Mouse (Mus musculus): ENCODE data around the gene Gm45785. TPM values are rescaled to one million over a fixed set of nuclear protein-coding genes. Genes with fewer than 3 reads are reported as not detected.

The Gm45785 gene
- polyA plus RNA-seq, 1 experiment from 2014 or later = not detected

DNA sequence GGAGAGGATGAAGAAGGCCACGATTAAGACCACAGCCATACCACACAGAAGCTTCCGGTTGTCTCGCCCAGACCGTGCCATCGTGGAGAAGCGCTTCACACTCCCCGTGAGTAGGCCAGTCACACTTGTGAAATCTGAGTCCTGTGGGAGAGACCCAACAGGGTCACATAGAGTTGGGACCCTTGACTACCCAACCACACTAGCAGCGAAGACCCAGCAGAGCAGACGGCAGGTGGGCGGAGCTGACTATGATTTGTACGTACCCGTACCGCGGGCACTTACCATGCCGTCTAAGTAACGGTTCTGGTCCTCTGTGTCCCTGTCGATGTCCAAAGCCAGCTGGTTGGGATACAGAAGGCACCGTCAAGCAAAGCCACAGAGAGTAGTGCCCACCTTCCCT is 1.6 kb downstream of the Gm45785 start:
- ATAC-seq = no peak
- TF ChIP-seq CTCF (IDR thresholded peaks at IDR 0.05) (no peak), EP300 (IDR thresholded peaks at IDR 0.05) (no peak)
- Histone ChIP-seq H3K9me3 (ENCODE audit: low read length) (no peaks in the 10 kb centered on the region), H3K4me3 (ENCODE audit: low read depth, low read length) (no peak overlapping the region), H3K27me3 (replicated peaks; ENCODE audit: insufficient read depth, low read length) (no peaks in the 10 kb centered on the region), H3K36me3 (ENCODE audit: insufficient read depth, low read length) (peaks cover 15% of the 10 kb centered on the region), H3K4me2 (replicated peaks; ENCODE audit: low read depth, low read length) (no peak overlapping the region), H3K27ac (ENCODE audit: low read length) (no peak overlapping the region), H3K9ac (replicated peaks; ENCODE audit: low read depth) (no peak overlapping the region), H3K4me1 (ENCODE audit: insufficient read depth, low read depth, low read length) (peaks cover 21% of the 10 kb centered on the region)
- no peak for DNase-seq (ENCODE audit: low spot score)
- 89% methylated on average over 18 of the region's 18 CpGs for WGBS

- no peak overlapping the region for H3K4me2 ChIP-seq (replicated peaks; ENCODE audit: low read depth, low read length)
- no peak for ATAC-seq
- DNase-seq (ENCODE audit: low spot score) = no peak
- no peak overlapping the region for H3K4me3 ChIP-seq (ENCODE audit: low read depth, low read length)
- no peaks in the 10 kb centered on the region for H3K27me3 ChIP-seq (replicated peaks; ENCODE audit: insufficient read depth, low read length)
- peaks cover 15% of the 10 kb centered on the region for H3K36me3 ChIP-seq (ENCODE audit: insufficient read depth, low read length)
- H3K27ac ChIP-seq (ENCODE audit: low read length) = no peak overlapping the region
- WGBS = 81% methylated on average over 9 of the region's 9 CpGs
- H3K4me1 ChIP-seq (ENCODE audit: insufficient read depth, low read depth, low read length) = peaks cover 17% of the 10 kb centered on the region
- no peaks in the 10 kb centered on the region for H3K9me3 ChIP-seq (ENCODE audit: low read length)
- TF ChIP-seq EP300 (IDR thresholded peaks at IDR 0.05) (no peak), CTCF (IDR thresholded peaks at IDR 0.05) (no peak)
- no peak overlapping the region for H3K9ac ChIP-seq (replicated peaks; ENCODE audit: low read depth)
These were observed 2.7 kb downstream of the Gm45785 start for GRCm38 (mm10) chr7:140853386-140853785.

DNA sequence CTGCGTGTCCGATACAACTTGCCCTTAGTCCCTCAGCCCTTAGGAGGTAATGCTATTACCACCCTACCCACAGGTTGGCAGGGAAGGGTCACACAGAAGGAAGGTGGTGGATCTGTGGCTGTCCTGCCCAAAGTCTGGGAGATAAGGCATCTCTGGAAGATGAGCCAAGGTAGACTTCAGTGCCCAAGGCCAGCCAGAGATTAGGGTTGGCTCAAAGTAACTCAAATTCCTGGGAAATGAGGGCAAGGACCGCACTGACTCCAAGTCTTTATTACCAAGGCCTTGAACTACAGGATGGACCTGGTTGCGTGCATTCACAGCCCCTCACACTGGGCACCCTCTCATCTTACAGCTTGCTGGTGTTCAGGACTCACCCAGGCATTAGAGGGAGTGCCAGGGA is 4.2 kb downstream of the Gm45785 start:
- TF ChIP-seq CTCF (IDR thresholded peaks at IDR 0.05) (no peak), EP300 (IDR thresholded peaks at IDR 0.05) (no peak)

DNA sequence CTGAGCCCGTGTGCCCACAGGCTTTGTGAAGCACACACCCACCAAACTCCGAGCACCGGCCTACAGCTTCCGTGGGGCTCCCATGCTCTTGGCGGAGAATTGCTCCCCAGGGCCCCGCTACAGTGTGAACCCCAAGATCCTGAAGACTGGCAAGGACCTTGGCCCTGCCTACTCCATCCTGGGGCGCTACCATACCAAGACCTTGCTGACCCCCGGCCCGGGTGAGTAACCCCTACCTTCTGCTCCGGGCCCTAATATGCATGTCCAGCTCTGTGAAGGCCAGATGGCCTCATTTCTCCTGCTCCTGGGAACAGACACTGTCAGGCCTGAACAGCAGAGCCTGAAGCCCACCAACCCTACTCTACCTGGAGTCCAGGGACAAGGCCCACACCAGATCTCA is 7.5 kb downstream of the Gm45785 start:
- ATAC-seq (no peak), DNase-seq (ENCODE audit: low spot score) (no peak)
- Histone ChIP-seq H3K27ac (ENCODE audit: low read length) (no peak overlapping the region), H3K36me3 (ENCODE audit: insufficient read depth, low read length) (peaks cover 15% of the 10 kb centered on the region), H3K4me3 (ENCODE audit: low read depth, low read length) (no peak overlapping the region), H3K4me2 (replicated peaks; ENCODE audit: low read depth, low read length) (no peak overlapping the region), H3K9me3 (ENCODE audit: low read length) (no peaks in the 10 kb centered on the region), H3K9ac (replicated peaks; ENCODE audit: low read depth) (no peak overlapping the region), H3K4me1 (ENCODE audit: insufficient read depth, low read depth, low read length) (no peaks in the 10 kb centered on the region), H3K27me3 (replicated peaks; ENCODE audit: insufficient read depth, low read length) (no peaks in the 10 kb centered on the region; the same call in 1 of the 2 replicates)
- no peak for TF ChIP-seq EP300 (IDR thresholded peaks at IDR 0.05)
- TF ChIP-seq CTCF (IDR thresholded peaks at IDR 0.05) = no peak
- 92% methylated on average over 10 of the region's 10 CpGs for WGBS

More for the DNA sequence above, 4.2 kb downstream of the Gm45785 start:
- ATAC-seq (no peak), DNase-seq (ENCODE audit: low spot score) (no peak)
- Histone ChIP-seq H3K4me3 (ENCODE audit: low read depth, low read length) (no peak overlapping the region), H3K27ac (ENCODE audit: low read length) (no peak overlapping the region), H3K4me1 (ENCODE audit: insufficient read depth, low read depth, low read length) (peaks cover 9% of the 10 kb centered on the region; the same call in 1 of the 2 replicates), H3K4me2 (replicated peaks; ENCODE audit: low read depth, low read length) (no peak overlapping the region), H3K27me3 (replicated peaks; ENCODE audit: insufficient read depth, low read length) (no peaks in the 10 kb centered on the region), H3K9me3 (ENCODE audit: low read length) (no peaks in the 10 kb centered on the region), H3K9ac (replicated peaks; ENCODE audit: low read depth) (no peak overlapping the region), H3K36me3 (ENCODE audit: insufficient read depth, low read length) (peaks cover 15% of the 10 kb centered on the region)
- WGBS = 94% methylated on average over 4 of the region's 4 CpGs

DNA sequence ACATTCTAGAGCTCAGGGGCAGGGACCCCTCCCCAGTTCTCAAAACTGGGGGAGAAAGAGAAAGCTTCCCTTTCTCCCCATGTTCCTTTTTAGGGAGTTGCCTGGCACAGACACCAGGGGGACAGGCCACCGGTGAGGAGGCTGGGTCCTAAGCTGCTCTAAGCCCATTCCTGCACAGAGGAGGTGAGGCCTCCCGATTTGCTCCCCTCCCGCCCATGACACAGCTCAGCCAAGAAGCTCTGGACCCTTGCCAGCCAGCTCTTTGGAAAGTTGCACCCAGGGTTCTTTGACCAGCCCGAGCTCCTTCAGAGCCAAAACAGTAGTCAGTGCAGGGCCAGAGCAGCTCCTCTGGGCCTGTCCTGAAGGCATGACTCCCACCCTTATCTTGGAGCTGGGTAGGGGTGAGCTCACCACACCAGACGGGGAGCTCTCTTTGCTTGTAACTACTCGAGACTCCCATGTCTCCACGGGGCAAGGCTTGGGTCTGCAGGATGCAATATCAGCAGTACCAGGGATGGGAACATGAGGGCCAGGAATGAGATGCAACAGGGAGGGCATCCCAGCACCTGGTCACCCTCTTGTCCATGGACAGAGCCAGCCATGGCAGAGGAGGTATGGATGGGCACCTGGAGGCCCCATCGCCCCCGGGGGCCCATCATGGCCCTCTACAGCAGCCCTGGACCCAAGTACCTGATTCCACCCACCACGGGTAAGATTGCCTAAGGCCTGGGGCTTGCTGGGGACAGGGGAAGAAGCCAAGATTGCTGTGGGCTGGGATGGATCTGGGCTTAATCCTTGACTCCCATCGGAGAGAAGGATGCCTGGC is 8.2 kb downstream of the Gm45785 start, which contains the start of gene Odf3:
Gene Odf3, plus strand, starts transcription at position 51 of the 826 bp plus-strand sequence.
- Histone ChIP-seq H3K36me3 (ENCODE audit: insufficient read depth, low read length) (peaks cover 12% of the 10 kb centered on the region), H3K27ac (ENCODE audit: low read length) (no peak within 1 kb of the TSS), H3K9me3 (ENCODE audit: low read length) (no peaks in the 10 kb centered on the region), H3K4me2 (replicated peaks; ENCODE audit: low read depth, low read length) (no peak within 1 kb of the TSS), H3K4me1 (ENCODE audit: insufficient read depth, low read depth, low read length) (no peaks in the 10 kb centered on the region), H3K9ac (replicated peaks; ENCODE audit: low read depth) (no peak within 1 kb of the TSS), H3K27me3 (replicated peaks; ENCODE audit: insufficient read depth, low read length) (no peaks in the 10 kb centered on the region; the same call in 1 of the 2 replicates), H3K4me3 (ENCODE audit: low read depth, low read length) (no peak within 1 kb of the TSS)
- DNase-seq (ENCODE audit: low spot score) (peak; percentile 50), ATAC-seq (no peak)
- TF ChIP-seq EP300 (IDR thresholded peaks at IDR 0.05) = no peak
- no peak for TF ChIP-seq CTCF (IDR thresholded peaks at IDR 0.05)
- 43% methylated on average over 11 of the region's 11 CpGs for WGBS

GRCm38 (mm10) chr7:140846676-140847075 is 9.5 kb downstream of the Gm45785 start:
- H3K27ac ChIP-seq (ENCODE audit: low read length) = no peak overlapping the region
- H3K9ac ChIP-seq (replicated peaks; ENCODE audit: low read depth) = no peak overlapping the region
- no peak for ATAC-seq
- H3K27me3 ChIP-seq (replicated peaks; ENCODE audit: insufficient read depth, low read length) = no peaks in the 10 kb centered on the region; the same call in 1 of the 2 replicates
- H3K9me3 ChIP-seq (ENCODE audit: low read length) = no peaks in the 10 kb centered on the region
- 71% methylated on average over 10 of the region's 10 CpGs for WGBS
- no peak overlapping the region for H3K4me2 ChIP-seq (replicated peaks; ENCODE audit: low read depth, low read length)
- H3K4me3 ChIP-seq (ENCODE audit: low read depth, low read length) = no peak overlapping the region
- TF ChIP-seq CTCF (IDR thresholded peaks at IDR 0.05) (no peak), EP300 (IDR thresholded peaks at IDR 0.05) (no peak)
- H3K36me3 ChIP-seq (ENCODE audit: insufficient read depth, low read length) = no peaks in the 10 kb centered on the region
- no peak for DNase-seq (ENCODE audit: low spot score)
- no peaks in the 10 kb centered on the region for H3K4me1 ChIP-seq (ENCODE audit: insufficient read depth, low read depth, low read length)

All from lung, postnatal 0 days (tissue).